Mouse (Mus musculus) spleen, adult 2 months (tissue): ENCODE results near the gene Arhgap10. TPM values are rescaled to one million over a fixed set of nuclear protein-coding genes. Genes with fewer than 3 reads are reported as not detected.

Experiments used
- DNase-seq, 2 experiments: peaks; one replicate each; pipeline versions ENCODE4 v3.0.0 to v3.0.0-alpha.2; 2012 to 2021; ENCODE audit warnings: low spot score in 2 of 2, low read depth in 1 of 2
- H3K27ac ChIP-seq: fragments of 200-500 bp; 2 replicates; pipeline ENCODE4 v1.5.1; 2012; ENCODE audit warnings: low read length, inconsistent platforms; ENCODE audit not compliant: insufficient read depth
- H3K27me3 ChIP-seq: fragments of 200-500 bp; 2 replicates; pipeline ENCODE4 v1.6.1; 2012; ENCODE audit warnings: mild to moderate bottlenecking, moderate library complexity, low read length, inconsistent platforms; ENCODE audit not compliant: control insufficient read depth, insufficient read depth
- H3K36me3 ChIP-seq: fragments of 200-500 bp; 2 replicates; pipeline ENCODE4 v1.6.1; 2012; ENCODE audit warnings: mild to moderate bottlenecking, low read length, inconsistent platforms; ENCODE audit not compliant: control insufficient read depth, insufficient read depth
- H3K4me1 ChIP-seq: fragments of 200-500 bp; 2 replicates; pipeline ENCODE4 v1.6.1; 2011; ENCODE audit warnings: inconsistent platforms; ENCODE audit not compliant: control insufficient read depth, insufficient read depth, insufficient read length
- H3K4me3 ChIP-seq: fragments of 200-500 bp; 2 replicates; pipeline ENCODE4 v1.5.1; 2011; ENCODE audit warnings: mild to moderate bottlenecking, inconsistent platforms; ENCODE audit not compliant: insufficient read depth, insufficient read length; ENCODE audit errors: extremely low read depth
- CTCF ChIP-seq: fragments of 200-500 bp; IDR thresholded peaks from 2 replicates; pipeline ENCODE4 v1.5.1; 2011; ENCODE audit warnings: mild to moderate bottlenecking, inconsistent platforms; ENCODE audit not compliant: insufficient read depth, insufficient read length, insufficient replicate concordance; ENCODE audit errors: extremely low read depth
- POLR2A ChIP-seq: fragments of 200-500 bp; IDR thresholded peaks from 2 replicates; pipeline ENCODE4 v1.6.1; 2011; ENCODE audit warnings: low read depth, low read length, inconsistent platforms
- WGBS: fragments of 180-500 bp; shearing (Covaris S2); methylation state at CpG from one replicate; pipeline ENCODE4 v1.1.7; 2018; 5-methylcytosine and 5-hydroxymethylcytosine counted together
- polyA plus RNA-seq: library from polyadenylated mRNA; depleted of rRNA; stranded (reverse); fragments of >200 nt; gene quantifications from 2 replicates; pipeline ENCODE4 v1.2.3, GENCODE M21; 2012

The Arhgap10 gene
- polyA plus RNA-seq, 1 experiment = 4.3 TPM

DNA sequence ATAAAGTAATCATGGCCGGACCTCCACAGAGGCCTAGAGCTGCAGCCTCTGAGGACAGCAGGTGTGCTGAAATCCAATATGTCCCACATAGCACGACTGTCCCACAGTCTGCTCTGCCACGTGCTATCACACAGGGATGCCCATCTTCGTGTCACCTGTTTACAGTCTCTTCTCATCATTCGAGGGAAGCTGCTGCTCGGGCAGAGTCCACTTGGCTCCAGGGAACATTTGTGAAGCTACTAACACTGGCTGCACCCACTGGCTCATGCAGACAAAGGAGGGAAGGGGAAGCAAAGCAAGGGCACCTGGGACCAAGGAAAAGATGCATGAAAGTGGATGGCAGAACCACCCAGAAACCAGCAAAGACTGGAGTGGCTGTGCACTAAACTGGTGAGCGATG, 148.1 kb downstream of the Arhgap10 start:
- TF ChIP-seq CTCF (no peak), POLR2A (no peak)
- Histone ChIP-seq H3K4me3 (no peak overlapping the region), H3K4me1 (peaks cover 3% of the 10 kb centered on the region; the same call in 1 of the 2 replicates), H3K27me3 (no peaks in the 10 kb centered on the region), H3K27ac (no peak overlapping the region), H3K36me3 (no peaks in the 10 kb centered on the region)
- 92% methylated on average over 7 of the region's 7 CpGs for WGBS
- no peak for DNase-seq

DNA sequence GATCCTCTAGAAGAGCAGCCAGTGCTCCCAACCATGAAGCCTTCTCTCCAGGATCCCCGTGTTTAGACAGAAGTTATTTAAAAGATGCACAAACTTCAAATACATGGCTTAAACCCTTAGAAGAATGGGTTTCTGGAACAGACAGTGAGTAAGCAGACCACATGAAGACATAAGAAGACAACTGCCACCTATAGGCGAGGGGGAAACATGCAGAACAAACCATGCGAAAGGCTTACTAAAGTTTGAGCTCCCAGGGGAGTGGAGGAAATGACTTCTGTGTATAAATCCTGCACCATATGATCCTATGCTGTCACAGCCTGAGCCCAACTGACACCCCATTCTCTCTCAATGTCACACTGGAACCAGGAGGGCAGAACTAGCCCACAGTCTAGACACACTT, 150.7 kb downstream of the Arhgap10 start:
- H3K27ac ChIP-seq = no peak overlapping the region
- no peak overlapping the region for H3K4me3 ChIP-seq
- H3K27me3 ChIP-seq = no peaks in the 10 kb centered on the region
- 45% methylated on average over 3 of the region's 3 CpGs for WGBS
- H3K4me1 ChIP-seq = 0 out of 2 replicates have a peak, but pooled peaks cover 3% of the 10 kb centered on the region
- TF ChIP-seq CTCF (no peak), POLR2A (no peak)
- peak; percentile 3 to 15 for DNase-seq
- H3K36me3 ChIP-seq = no peaks in the 10 kb centered on the region

DNA sequence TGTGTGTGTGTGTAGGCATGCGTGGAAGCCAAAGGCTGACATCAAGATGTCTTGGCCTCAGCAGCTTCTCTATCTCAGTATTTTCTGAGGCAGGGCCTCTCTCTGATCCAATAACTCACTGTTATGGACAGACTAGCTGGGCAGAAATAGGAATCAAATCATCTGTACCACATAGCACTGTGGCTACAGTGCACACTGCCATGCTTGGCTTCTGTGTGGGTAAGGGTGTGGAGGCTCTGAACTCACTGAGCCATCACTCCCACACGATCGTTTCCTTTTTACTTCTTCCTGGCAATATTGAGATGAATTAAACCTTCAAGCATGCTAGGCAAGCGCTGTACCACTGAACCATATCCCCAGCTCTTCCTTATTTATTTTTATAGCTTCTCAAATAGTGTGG, 151.3 kb downstream of the Arhgap10 start:
- Histone ChIP-seq H3K4me1 (0 out of 2 replicates have a peak, but pooled peaks cover 3% of the 10 kb centered on the region), H3K27ac (no peak overlapping the region), H3K4me3 (no peak overlapping the region), H3K36me3 (no peaks in the 10 kb centered on the region), H3K27me3 (no peaks in the 10 kb centered on the region)
- no peak for DNase-seq
- 45% methylated on average over 4 of the region's 4 CpGs for WGBS
- no peak for TF ChIP-seq CTCF
- no peak for TF ChIP-seq POLR2A

DNA sequence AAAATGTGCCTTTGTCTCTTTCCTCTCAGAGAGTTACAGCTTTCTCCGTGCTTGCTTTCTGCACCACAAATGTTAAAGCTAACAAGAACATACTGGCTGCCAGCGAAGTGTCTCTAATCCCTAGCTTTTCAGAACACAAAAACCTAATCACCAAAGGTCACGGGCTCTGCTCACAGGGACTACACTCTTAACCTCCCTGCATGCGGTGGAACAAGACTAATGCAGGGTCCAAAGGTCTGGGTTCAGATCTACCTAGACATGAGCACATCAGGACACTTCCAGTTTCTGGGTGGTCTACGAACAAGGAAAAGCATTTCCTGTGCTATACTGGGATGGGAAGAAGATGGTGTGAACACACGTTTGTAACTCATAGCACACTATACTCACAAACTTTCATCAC, 151.8 kb downstream of the Arhgap10 start:
- no peak for DNase-seq
- no peak for TF ChIP-seq POLR2A
- no peak for TF ChIP-seq CTCF
- WGBS = 89% methylated on average over 6 of the region's 6 CpGs
- Histone ChIP-seq H3K36me3 (no peaks in the 10 kb centered on the region), H3K27me3 (no peaks in the 10 kb centered on the region), H3K4me3 (no peak overlapping the region), H3K27ac (no peak overlapping the region), H3K4me1 (0 out of 2 replicates have a peak, but pooled peaks cover 3% of the 10 kb centered on the region)

DNA sequence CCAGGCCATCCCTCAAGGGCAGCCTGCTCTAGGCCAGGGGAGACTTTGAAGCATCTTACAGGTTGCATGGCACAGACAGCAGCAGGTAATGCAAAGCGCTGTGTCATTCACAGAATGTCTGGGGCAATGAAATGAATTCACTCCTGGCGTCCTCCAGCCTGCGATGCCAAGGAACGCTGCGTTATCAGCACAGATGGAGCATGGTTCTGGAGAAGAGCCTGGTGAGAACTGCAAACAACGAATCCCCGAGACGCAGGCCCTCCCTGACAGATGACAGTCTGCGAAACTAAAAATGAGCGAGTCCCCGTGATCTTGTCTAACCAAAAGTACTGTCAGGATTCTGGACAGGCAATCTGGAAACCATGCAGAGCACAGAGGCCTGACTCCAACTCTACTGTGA, 153.3 kb downstream of the Arhgap10 start:
- TF ChIP-seq POLR2A (no peak), CTCF (no peak)
- 0 out of 2 replicates have a peak, but pooled peaks cover 3% of the 10 kb centered on the region for H3K4me1 ChIP-seq
- H3K27ac ChIP-seq = no peak overlapping the region
- no peak for DNase-seq
- H3K36me3 ChIP-seq = no peaks in the 10 kb centered on the region
- WGBS = 97% methylated on average over 11 of the region's 11 CpGs
- H3K27me3 ChIP-seq = no peaks in the 10 kb centered on the region
- H3K4me3 ChIP-seq = no peak overlapping the region

DNA sequence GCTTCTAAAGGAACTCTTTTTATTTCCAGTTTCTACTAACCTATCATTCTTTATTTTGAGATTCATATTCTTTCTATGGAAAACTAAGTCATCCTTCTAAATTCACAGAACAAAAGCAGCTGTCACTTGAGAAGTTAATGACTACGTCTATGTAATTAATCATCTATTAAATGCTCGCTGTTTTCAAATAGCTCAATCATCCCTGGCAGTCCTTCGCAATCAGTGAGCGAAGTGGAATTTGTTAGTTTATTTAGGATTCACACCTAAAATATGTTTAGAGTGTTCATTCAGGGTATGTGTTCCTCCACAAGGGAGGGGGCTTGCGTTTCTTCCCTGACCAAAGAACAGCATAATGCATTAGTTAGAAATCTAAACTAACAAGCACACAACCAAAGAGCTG, 156.9 kb downstream of the Arhgap10 start:
- Histone ChIP-seq H3K4me1 (no peaks in the 10 kb centered on the region), H3K4me3 (no peak overlapping the region), H3K27ac (no peak overlapping the region), H3K27me3 (no peaks in the 10 kb centered on the region), H3K36me3 (no peaks in the 10 kb centered on the region)
- 94% methylated on average over 5 of the region's 5 CpGs for WGBS
- no peak for DNase-seq
- TF ChIP-seq POLR2A (no peak), CTCF (no peak)

DNA sequence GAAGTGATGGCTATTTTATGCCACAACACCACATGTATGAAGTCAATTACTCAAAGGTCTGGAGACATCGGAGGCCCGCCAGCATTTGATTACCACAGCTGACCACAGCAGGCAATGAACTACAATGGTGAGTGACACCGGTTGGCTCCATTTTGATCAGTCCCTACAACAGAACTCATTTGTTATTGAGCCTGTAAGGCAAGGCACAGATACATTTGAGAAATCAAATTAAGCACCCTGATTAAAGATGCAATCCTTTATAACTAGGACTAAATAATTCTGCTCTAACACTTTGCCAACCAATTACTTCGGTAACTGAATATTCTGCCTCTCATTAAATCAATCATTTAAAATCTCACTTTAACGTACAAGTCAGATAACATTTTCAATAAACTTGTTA, 157.3 kb downstream of the Arhgap10 start:
- H3K27me3 ChIP-seq = no peaks in the 10 kb centered on the region
- DNase-seq = no peak
- H3K4me1 ChIP-seq = no peaks in the 10 kb centered on the region
- TF ChIP-seq POLR2A (no peak), CTCF (no peak)
- no peak overlapping the region for H3K27ac ChIP-seq
- no peak overlapping the region for H3K4me3 ChIP-seq
- WGBS = 97% methylated on average over 5 of the region's 5 CpGs
- H3K36me3 ChIP-seq = no peaks in the 10 kb centered on the region
